Mouse (Mus musculus) stomach, postnatal 0 days (tissue): ENCODE data around the gene St5. TPM values are rescaled to one million over a fixed set of nuclear protein-coding genes. Genes with fewer than 3 reads are reported as not detected.

Source experiments
- ATAC-seq: fragments of 200-750 bp; cut with Nextera tagmentation; 2 replicates; pipeline ENCODE4 v1.8.0; 2017; ENCODE audit not compliant: low FRiP score, low TSS enrichment
- DNase-seq: peaks from one replicate; pipeline ENCODE4 v3.0.0-alpha.2; 2016; ENCODE audit warnings: low spot score
- H3K27ac ChIP-seq: fragments of 300-500 bp; sonication (generic); replicated peaks from 2 replicates; pipeline ENCODE4 v1.5.1; 2014; ENCODE audit warnings: mild to moderate bottlenecking, control low read depth
- H3K27me3 ChIP-seq: fragments of 300-500 bp; sonication (generic); 2 replicates; pipeline ENCODE4 v1.6.1; 2014; ENCODE audit warnings: low read length; ENCODE audit not compliant: control insufficient read depth, insufficient read depth
- H3K36me3 ChIP-seq: fragments of 300-500 bp; sonication (generic); 2 replicates; pipeline ENCODE4 v1.6.1; 2014; ENCODE audit warnings: low read length, mixed read lengths; ENCODE audit not compliant: control insufficient read depth, insufficient read depth
- H3K4me1 ChIP-seq: fragments of 300-500 bp; sonication (generic); replicated peaks from 2 replicates; pipeline ENCODE4 v1.6.1; 2014; ENCODE audit warnings: antibody characterized with exemption; ENCODE audit not compliant: control insufficient read depth, insufficient read depth
- H3K4me2 ChIP-seq: fragments of 300-500 bp; sonication (generic); replicated peaks from 2 replicates; pipeline ENCODE4 v1.6.1; 2014; ENCODE audit warnings: low read depth, mild to moderate bottlenecking, control low read depth, moderate library complexity
- H3K4me3 ChIP-seq: fragments of 300-500 bp; sonication (generic); 2 replicates; pipeline ENCODE4 v1.5.1; 2014; ENCODE audit warnings: low read depth, low read length, control low read depth
- H3K9ac ChIP-seq: fragments of 300-500 bp; sonication (generic); 2 replicates; pipeline ENCODE4 v1.6.1; 2014; ENCODE audit warnings: mild to moderate bottlenecking, low read length, control low read depth, mixed read lengths
- H3K9me3 ChIP-seq: fragments of 300-500 bp; sonication (generic); 2 replicates; pipeline ENCODE4 v1.6.1; 2016; ENCODE audit warnings: low read length; ENCODE audit not compliant: control insufficient read depth
- CTCF ChIP-seq: IDR thresholded peaks from 2 replicates; pipeline ENCODE4 v1.5.1; 2016; ENCODE audit warnings: antibody characterized with exemption, low read depth, mild to moderate bottlenecking, moderate library complexity
- EP300 ChIP-seq: optimal IDR thresholded peaks from 2 replicates; pipeline ENCODE3; 2016; ENCODE audit warnings: antibody characterized with exemption
- WGBS: fragments of 180-500 bp; shearing (Covaris S2); extraction: QIAGEN DNeasy Blood & Tissue Kit; methylation state at CpG from one replicate; pipeline ENCODE4 v1.1.7; 2014; 5-methylcytosine and 5-hydroxymethylcytosine counted together
- polyA plus RNA-seq: library from polyadenylated mRNA; unstranded; fragments of >200 nt; fragmentation: Nextera tagmentation; extraction: Ambion mirVana; gene quantifications from 2 replicates; pipeline ENCODE4 v1.2.1, GENCODE M21; 2015

Gene St5
- polyA plus RNA-seq, 1 experiment from 2014 or later = 35.6 TPM

GRCm38 (mm10) chr7:109722618-109723017, 19.2 kb upstream of the St5 start:
- Histone ChIP-seq H3K27ac (no peak overlapping the region), H3K27me3 (no peaks in the 10 kb centered on the region), H3K9ac (no peak overlapping the region), H3K4me2 (no peak overlapping the region), H3K9me3 (no peaks in the 10 kb centered on the region), H3K4me1 (no peaks in the 10 kb centered on the region), H3K36me3 (no peaks in the 10 kb centered on the region), H3K4me3 (no peak overlapping the region)
- peak; percentile 28 for DNase-seq
- 100% methylated on average over 2 of the region's 2 CpGs for WGBS
- ATAC-seq = 0 out of 2 replicates have a peak, but pooled peaks have one; percentile 13
- TF ChIP-seq CTCF = peak; percentile 54
- TF ChIP-seq EP300 = no peak

- H3K9me3 ChIP-seq = no peaks in the 10 kb centered on the region
- no peak overlapping the region for H3K4me3 ChIP-seq
- no peaks in the 10 kb centered on the region for H3K27me3 ChIP-seq
- H3K27ac ChIP-seq = no peak overlapping the region
- DNase-seq (no peak), ATAC-seq (no peak)
- 57% methylated on average over 9 of the region's 9 CpGs for WGBS
- no peaks in the 10 kb centered on the region for H3K36me3 ChIP-seq
- TF ChIP-seq CTCF = peak; percentile 73
- no peak for TF ChIP-seq EP300
- H3K4me1 ChIP-seq = no peaks in the 10 kb centered on the region
- H3K4me2 ChIP-seq = no peak overlapping the region
- H3K9ac ChIP-seq = no peak overlapping the region
These were observed 15.9 kb upstream of the St5 start for GRCm38 (mm10) chr7:109719286-109719685.

- Histone ChIP-seq H3K4me3 (no peak overlapping the region), H3K27me3 (no peaks in the 10 kb centered on the region), H3K4me2 (no peak overlapping the region), H3K36me3 (peaks cover 4% of the 10 kb centered on the region; the same call in 1 of the 2 replicates), H3K9me3 (no peaks in the 10 kb centered on the region), H3K9ac (no peak overlapping the region), H3K4me1 (no peaks in the 10 kb centered on the region; the same call in 1 of the 2 replicates), H3K27ac (no peak overlapping the region)
- WGBS = 88% methylated on average over 2 of the region's 2 CpGs
- DNase-seq = no peak
- no peak for ATAC-seq
- no peak for TF ChIP-seq EP300
- no peak for TF ChIP-seq CTCF
These were observed 10.1 kb upstream of the St5 start for GRCm38 (mm10) chr7:109713434-109713982.

DNA sequence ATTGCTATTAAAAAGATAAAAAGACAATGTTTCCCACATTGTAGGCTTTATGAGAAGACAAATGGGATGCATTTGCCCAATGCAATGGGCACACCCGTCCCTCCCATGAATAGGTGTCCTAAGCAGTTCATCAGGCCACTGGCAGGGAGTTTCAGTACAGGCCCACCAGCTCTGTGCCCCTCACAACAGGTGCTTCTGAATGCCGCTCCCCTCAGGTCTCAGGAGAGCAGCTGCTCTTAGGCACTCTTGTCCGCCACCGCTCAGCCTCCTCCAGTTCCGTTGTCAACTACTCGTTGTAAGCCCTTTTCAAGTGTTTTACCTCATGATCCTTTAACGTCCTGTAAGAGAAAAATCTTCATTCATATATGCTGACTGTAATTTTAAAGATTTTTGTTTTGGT, 8.8 kb upstream of the St5 start:
- DNase-seq (no peak), ATAC-seq (no peak)
- WGBS = 95% methylated on average over 7 of the region's 7 CpGs
- no peaks in the 10 kb centered on the region; the same call in 1 of the 2 replicates for H3K4me1 ChIP-seq
- no peak overlapping the region for H3K4me2 ChIP-seq
- peaks cover 4% of the 10 kb centered on the region; the same call in 1 of the 2 replicates for H3K36me3 ChIP-seq
- no peak overlapping the region for H3K4me3 ChIP-seq
- no peaks in the 10 kb centered on the region for H3K27me3 ChIP-seq
- no peak overlapping the region for H3K27ac ChIP-seq
- no peak overlapping the region for H3K9ac ChIP-seq
- no peak for TF ChIP-seq CTCF
- no peak for TF ChIP-seq EP300
- H3K9me3 ChIP-seq = no peaks in the 10 kb centered on the region

DNA sequence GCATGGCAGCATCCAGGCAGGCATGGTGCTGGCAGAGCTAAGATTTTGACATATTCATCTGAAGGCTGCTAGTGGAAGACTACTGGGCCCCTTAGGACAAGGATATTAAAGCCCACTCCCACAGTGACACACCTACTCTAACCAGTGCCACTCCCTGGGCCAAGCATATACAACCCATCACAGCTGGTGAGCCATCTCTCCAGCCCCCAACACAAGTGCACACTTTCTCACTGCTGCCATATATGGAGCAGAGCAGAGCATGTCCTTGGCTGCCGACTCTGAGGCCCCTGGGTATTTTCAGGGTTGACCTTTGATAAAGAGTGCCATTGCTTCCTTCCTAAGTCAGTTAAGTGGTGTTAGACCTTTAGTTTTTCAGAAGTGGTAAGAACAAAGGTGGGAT, 6.7 kb upstream of the St5 start:
- H3K27ac ChIP-seq = no peak overlapping the region

GRCm38 (mm10) chr7:109708961-109709382, 5.6 kb upstream of the St5 start:
- Histone ChIP-seq H3K27ac (peak overlapping the region; percentile 46), H3K9me3 (no peaks in the 10 kb centered on the region), H3K27me3 (no peaks in the 10 kb centered on the region), H3K4me3 (no peak overlapping the region), H3K9ac (no peak overlapping the region), H3K4me1 (no peaks in the 10 kb centered on the region; the same call in 1 of the 2 replicates), H3K36me3 (peaks cover 4% of the 10 kb centered on the region; the same call in 1 of the 2 replicates), H3K4me2 (no peak overlapping the region)
- 23% methylated on average over 3 of the region's 3 CpGs for WGBS
- no peak; the same call in 1 of the 2 replicates for ATAC-seq
- no peak for DNase-seq
- no peak for TF ChIP-seq CTCF

More for the DNA sequence above, 6.7 kb upstream of the St5 start:
- H3K9ac ChIP-seq = no peak overlapping the region
- H3K27me3 ChIP-seq = no peaks in the 10 kb centered on the region
- TF ChIP-seq EP300 = no peak
- no peak for TF ChIP-seq CTCF
- 53% methylated on average over 1 of the region's 1 CpGs for WGBS
- DNase-seq (no peak), ATAC-seq (no peak)
- peaks cover 4% of the 10 kb centered on the region; the same call in 1 of the 2 replicates for H3K36me3 ChIP-seq
- H3K9me3 ChIP-seq = no peaks in the 10 kb centered on the region
- H3K4me3 ChIP-seq = no peak overlapping the region
- no peaks in the 10 kb centered on the region; the same call in 1 of the 2 replicates for H3K4me1 ChIP-seq
- H3K4me2 ChIP-seq = no peak overlapping the region
